Mouse (Mus musculus) E14TG2a.4 (cell line): Measurements from ENCODE around the gene Ptprf.

ENCODE experiments used
- H3K27me3 ChIP-seq: 2 replicates; pipeline ENCODE4 v1.6.1; 2014; ENCODE audit warnings: low read length, control low read depth; ENCODE audit not compliant: insufficient read depth
- H3K36me3 ChIP-seq: 2 replicates; pipeline ENCODE4 v1.6.1; 2014; ENCODE audit warnings: low read length, control low read depth; ENCODE audit not compliant: insufficient read depth
- H3K4me1 ChIP-seq: replicated peaks from 2 replicates; pipeline ENCODE4 v1.6.1; 2014; ENCODE audit warnings: low read depth, low read length, control low read depth
- H3K4me3 ChIP-seq: replicated peaks from 2 replicates; pipeline ENCODE4 v1.5.1; 2014; ENCODE audit warnings: mild to moderate bottlenecking, low read length
- H3K9me3 ChIP-seq: 2 replicates; pipeline ENCODE4 v1.6.1; 2014; ENCODE audit warnings: low read length, control low read depth
- CTCF ChIP-seq: conservative IDR thresholded peaks from 2 replicates; pipeline ENCODE4 v1.5.1; 2014; ENCODE audit warnings: low read length
- NANOG ChIP-seq: IDR thresholded peaks from 2 replicates; pipeline ENCODE4 v1.6.1; 2014; ENCODE audit warnings: borderline replicate concordance, low read length, mixed read lengths
- POU5F1 ChIP-seq: IDR thresholded peaks from 2 replicates; pipeline ENCODE4 v1.6.1; 2014; ENCODE audit warnings: low read length, borderline replicate concordance

Ptprf gene

DNA sequence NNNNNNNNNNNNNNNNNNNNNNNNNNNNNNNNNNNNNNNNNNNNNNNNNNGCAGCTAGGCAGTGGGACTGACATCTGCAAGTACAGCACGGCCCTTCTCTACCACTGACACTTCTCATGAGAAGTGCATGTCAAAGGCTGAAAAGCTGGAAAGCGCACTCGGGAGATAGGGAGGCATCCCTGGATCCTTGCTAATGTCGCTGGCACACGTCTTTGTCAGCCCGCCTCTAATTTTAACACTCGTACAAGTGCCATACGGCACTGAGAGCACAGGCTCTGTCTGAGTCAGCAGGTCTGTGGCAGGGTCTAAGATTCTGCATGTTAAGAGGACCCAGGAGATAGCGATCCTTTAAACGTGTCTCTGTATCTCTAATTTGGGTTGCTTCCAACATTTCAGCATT is 95.0 kb downstream of the Ptprf start:
- H3K9me3 ChIP-seq: no peaks in the 10 kb centered on the region
- TF ChIP-seq CTCF (no peak), POU5F1 (no peak), NANOG (no peak)
- H3K27me3 ChIP-seq: peaks cover 9% of the 10 kb centered on the region; the same call in 1 of the 2 replicates
- no peak overlapping the region for H3K4me3 ChIP-seq
- peaks cover 28% of the 10 kb centered on the region for H3K4me1 ChIP-seq
- H3K36me3 ChIP-seq: no peaks in the 10 kb centered on the region

DNA sequence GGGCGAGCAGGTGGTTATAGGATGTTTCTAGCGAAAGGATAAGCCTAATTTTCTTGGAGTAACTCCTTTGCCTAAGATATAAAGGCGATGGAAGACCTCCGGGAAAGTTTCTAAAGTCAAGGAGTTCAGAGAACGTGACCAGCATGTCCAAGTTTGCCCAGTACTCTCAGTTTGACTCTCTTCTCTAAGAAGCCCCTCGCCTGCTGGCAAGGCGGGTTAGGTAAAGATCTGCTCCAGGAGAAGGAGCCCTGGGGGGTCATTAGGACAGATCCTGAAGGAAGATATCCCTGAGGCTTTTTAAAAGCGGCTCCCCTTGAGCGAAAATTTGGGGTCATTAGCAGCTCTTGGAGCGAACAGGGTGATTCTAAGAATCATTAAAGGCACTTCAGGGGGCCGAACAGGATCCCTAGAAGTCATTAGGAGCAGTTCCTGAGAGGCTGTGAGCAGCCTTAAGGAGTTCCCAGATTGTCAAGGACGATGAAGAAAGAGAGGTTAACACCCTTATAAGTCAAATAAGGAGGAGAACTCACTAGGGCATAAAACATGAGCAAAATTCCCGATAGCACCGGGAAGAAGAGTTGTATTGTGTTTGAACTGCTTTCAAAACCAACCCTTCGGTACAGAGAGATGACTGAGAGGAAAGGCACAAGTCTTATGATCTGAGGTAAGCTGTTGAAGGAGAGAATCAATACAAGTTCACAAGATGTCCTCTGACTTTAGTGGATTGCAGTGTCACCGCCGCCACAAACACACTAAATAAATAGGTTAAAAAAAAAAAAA is 110.7 kb downstream of the Ptprf start:
- peaks cover 20% of the 10 kb centered on the region for H3K36me3 ChIP-seq
- peak overlapping the region; percentile 86 for H3K4me3 ChIP-seq
- no peaks in the 10 kb centered on the region for H3K27me3 ChIP-seq
- no peaks in the 10 kb centered on the region for H3K9me3 ChIP-seq
- TF ChIP-seq CTCF (no peak), NANOG (no peak), POU5F1 (no peak)
- H3K4me1 ChIP-seq: peaks cover 37% of the 10 kb centered on the region

DNA sequence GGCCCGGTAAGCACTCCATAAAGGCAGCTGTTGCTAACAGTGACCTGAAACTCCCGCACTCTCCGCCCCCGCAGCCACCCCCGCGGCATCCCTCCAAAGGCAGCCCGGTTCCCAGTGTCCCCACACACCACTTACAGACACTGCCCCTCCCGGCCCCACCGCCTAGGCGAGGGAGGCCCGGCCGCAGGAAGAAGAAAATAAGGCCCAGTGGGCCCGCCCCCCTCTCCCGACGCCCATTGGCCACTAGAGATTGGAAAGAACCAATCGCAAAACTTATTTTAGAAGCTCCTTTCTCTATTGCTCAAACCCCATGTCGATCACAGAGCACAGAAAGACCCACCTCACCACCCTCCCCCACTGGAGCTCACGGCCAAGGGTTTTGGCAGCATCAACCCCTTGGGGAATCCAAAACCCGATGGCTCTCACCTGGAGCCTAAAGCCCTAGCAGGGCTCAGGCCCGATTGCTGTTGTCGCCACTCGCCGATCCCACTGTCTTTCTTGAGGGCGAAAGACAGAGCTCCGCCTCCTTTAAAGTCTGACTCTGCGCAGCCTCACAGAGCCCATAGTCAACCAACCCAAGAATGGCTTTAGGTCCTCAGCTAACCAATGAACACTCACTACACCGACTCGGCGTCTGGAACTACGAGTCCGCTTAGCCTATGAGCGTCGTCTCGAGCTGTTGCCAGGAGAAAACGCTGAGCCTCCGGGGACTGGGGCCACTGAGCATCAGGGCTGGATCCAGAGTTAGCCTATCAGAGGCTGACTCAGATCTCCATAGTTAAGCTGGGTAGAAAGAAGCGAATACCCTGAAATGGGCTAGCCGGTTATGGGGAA is 111.5 kb downstream of the Ptprf start, which contains the start of gene Kdm4a:
Gene Kdm4a (minus strand): TSS at position 577 of the 834 bp plus-strand sequence.
- H3K27me3 ChIP-seq: no peaks in the 10 kb centered on the region
- H3K9me3 ChIP-seq: no peaks in the 10 kb centered on the region
- peaks cover 28% of the 10 kb centered on the region for H3K36me3 ChIP-seq
- H3K4me1 ChIP-seq: peaks cover 43% of the 10 kb centered on the region
- TF ChIP-seq CTCF: no peak
- no peak for TF ChIP-seq POU5F1
- no peak for TF ChIP-seq NANOG
- peak within 1 kb of the TSS; percentile 86 for H3K4me3 ChIP-seq

DNA sequence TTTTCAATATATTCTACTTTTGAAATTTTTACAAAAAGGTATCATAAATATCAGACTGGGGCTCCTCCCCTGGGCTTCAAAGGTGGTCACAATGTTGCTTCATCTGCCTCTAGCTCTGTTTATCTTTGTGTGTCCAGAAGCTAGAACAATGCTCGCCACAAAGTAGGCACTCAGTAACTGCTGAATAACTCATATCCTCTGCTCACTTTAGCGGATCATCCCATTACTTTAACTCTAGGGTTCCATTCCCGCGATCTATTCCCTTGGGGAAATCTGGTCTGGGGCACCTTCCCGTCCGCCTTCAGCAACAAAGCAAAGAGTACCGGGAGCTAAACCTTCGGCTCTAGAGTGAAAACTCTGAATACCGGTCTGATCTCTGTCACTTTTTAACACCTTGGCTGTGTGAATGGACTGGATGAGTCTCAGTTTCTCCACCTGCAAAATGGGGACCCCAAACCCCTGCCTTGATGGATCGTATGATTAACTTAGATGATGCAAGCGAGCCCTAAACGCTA is 112.2 kb downstream of the Ptprf start:
- peaks cover 35% of the 10 kb centered on the region for H3K36me3 ChIP-seq
- no peaks in the 10 kb centered on the region for H3K9me3 ChIP-seq
- H3K27me3 ChIP-seq: no peaks in the 10 kb centered on the region
- peaks cover 43% of the 10 kb centered on the region for H3K4me1 ChIP-seq
- TF ChIP-seq CTCF (no peak), NANOG (no peak), POU5F1 (no peak)
- H3K4me3 ChIP-seq: peak overlapping the region; percentile 86

DNA sequence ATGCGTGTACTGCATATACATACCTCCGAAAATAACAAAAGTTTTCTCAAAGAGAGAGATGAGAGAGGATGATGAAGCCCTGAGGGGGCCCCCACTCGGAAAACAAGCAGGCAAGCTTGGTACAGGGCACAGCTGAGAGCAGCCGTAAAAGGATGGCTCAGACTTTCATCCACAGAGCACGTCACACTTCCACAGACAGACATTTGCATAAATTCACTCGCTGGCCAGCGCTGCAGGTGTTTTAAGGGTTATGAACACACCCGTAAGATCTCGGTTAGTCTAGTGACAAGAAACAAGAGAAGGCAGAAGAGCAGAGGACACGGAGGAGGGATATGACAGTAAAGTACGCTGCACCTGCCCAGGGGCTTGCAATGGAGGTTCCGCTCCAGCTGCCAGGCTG is 118.7 kb downstream of the Ptprf start:
- H3K27me3 ChIP-seq: no peaks in the 10 kb centered on the region
- peaks cover 53% of the 10 kb centered on the region for H3K4me1 ChIP-seq
- no peak for TF ChIP-seq NANOG
- no peaks in the 10 kb centered on the region for H3K9me3 ChIP-seq
- peaks cover 92% of the 10 kb centered on the region for H3K36me3 ChIP-seq
- no peak overlapping the region for H3K4me3 ChIP-seq

DNA sequence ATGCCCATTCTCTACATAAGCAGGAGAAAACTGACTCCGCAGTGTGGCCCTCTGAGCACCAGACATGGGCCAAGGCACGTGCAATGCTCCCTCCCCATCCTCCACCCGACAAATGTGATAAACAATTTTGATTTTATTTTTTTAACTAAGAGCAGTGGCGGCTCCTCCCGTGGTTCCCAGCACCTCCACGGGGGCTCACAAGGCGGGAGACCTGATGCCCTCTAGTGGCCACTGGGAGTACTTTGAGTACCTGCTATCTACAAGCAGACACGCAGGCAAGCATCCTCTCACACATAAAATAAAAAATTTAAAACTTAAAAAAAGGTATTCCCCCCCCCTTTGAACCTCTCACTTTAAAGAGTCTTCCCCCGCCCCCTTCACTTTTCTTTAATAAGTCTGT is 120.2 kb downstream of the Ptprf start:
- peaks cover 92% of the 10 kb centered on the region for H3K36me3 ChIP-seq
- TF ChIP-seq CTCF: peak; percentile 75
- no peak for TF ChIP-seq POU5F1
- H3K4me1 ChIP-seq: peaks cover 54% of the 10 kb centered on the region
- H3K9me3 ChIP-seq: no peaks in the 10 kb centered on the region
- no peaks in the 10 kb centered on the region for H3K27me3 ChIP-seq
- H3K4me3 ChIP-seq: no peak overlapping the region

DNA sequence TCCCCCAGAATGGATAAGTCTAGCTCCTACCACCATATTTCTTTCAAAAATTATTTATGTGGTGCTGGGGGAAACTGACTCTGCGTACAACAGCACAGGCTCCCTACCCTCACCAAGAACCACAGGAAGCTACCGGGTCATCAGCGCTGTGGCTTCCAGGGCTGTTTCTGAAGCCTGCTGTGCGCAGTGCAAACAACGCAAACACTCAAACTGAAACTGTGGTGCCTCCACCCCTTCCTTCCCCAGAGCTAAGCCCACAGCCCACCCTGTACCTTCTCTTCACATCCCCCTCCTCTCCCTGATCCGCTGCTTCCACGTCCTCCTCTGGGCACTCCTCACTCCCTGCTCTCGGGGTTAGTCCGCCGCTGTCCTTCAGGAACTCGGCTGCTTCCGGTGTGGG is 129.1 kb downstream of the Ptprf start:
- TF ChIP-seq CTCF (no peak), POU5F1 (no peak), NANOG (no peak)
- H3K4me1 ChIP-seq: peaks cover 5% of the 10 kb centered on the region
- H3K27me3 ChIP-seq: no peaks in the 10 kb centered on the region
- peaks cover 96% of the 10 kb centered on the region for H3K36me3 ChIP-seq
- H3K4me3 ChIP-seq: no peak overlapping the region
- no peaks in the 10 kb centered on the region for H3K9me3 ChIP-seq
